Mouse (Mus musculus): ENCODE measurements around the gene Dnajc5. TPM values are rescaled to one million over a fixed set of nuclear protein-coding genes. Genes with fewer than 3 reads are reported as not detected.

The Dnajc5 gene
- polyA plus RNA-seq, 1 experiment from 2014 or later = 26.4 TPM

DNA sequence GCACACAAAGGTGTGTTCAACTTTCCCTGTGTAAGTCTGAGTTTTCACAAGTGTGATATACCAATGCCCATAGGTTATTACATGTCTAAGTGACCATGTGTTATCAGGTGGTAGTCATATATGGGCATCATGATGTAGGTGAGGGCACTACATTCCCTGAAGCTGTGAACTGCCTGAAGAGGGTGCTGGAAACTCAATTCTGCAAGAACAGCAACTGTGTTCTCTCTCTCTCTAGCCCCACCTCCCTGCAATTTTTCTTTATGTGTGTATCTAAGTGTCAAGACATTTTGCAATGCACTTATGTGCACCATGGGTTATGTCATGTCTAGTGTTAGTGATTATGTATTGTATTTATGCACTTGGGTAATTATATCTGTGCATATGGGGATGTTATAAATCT lies 73.7 kb downstream of the Dnajc5 start:
- Histone ChIP-seq H3K36me3 (ENCODE audit: control insufficient read depth, insufficient read depth) (peaks cover 5% of the 10 kb centered on the region; the same call in 1 of the 2 replicates), H3K9ac (ENCODE audit: low read depth, low read length) (no peak overlapping the region), H3K27me3 (ENCODE audit: control insufficient read depth, insufficient read depth, low read depth, low read length) (peaks cover 11% of the 10 kb centered on the region), H3K4me1 (ENCODE audit: control insufficient read depth, low read depth, low read length) (peaks cover 40% of the 10 kb centered on the region), H3K4me2 (ENCODE audit: low read depth, low read length) (no peak overlapping the region), H3K9me3 (replicated peaks; ENCODE audit: control insufficient read depth, low read length) (no peaks in the 10 kb centered on the region), H3K27ac (ENCODE audit: low read length) (no peak overlapping the region), H3K4me3 (ENCODE audit: low read depth, low read length) (no peak overlapping the region)
- no peak for ATAC-seq (ENCODE audit: low read depth)

- ATAC-seq (ENCODE audit: low read depth) = no peak
- Histone ChIP-seq H3K9ac (ENCODE audit: low read depth, low read length) (no peak overlapping the region), H3K27ac (ENCODE audit: low read length) (no peak overlapping the region), H3K9me3 (replicated peaks; ENCODE audit: control insufficient read depth, low read length) (no peaks in the 10 kb centered on the region), H3K36me3 (ENCODE audit: control insufficient read depth, insufficient read depth) (no peaks in the 10 kb centered on the region), H3K4me3 (ENCODE audit: low read depth, low read length) (no peak overlapping the region), H3K27me3 (ENCODE audit: control insufficient read depth, insufficient read depth, low read depth, low read length) (peaks cover 19% of the 10 kb centered on the region), H3K4me1 (ENCODE audit: control insufficient read depth, low read depth, low read length) (peaks cover 43% of the 10 kb centered on the region), H3K4me2 (ENCODE audit: low read depth, low read length) (no peak overlapping the region)
- WGBS (ENCODE audit: insufficient replicate concordance) = 51% methylated on average over 4 of the region's 4 CpGs
Measured at GRCm38 (mm10) chr2:181594946-181595696, 74.8 kb downstream of the Dnajc5 start.

DNA sequence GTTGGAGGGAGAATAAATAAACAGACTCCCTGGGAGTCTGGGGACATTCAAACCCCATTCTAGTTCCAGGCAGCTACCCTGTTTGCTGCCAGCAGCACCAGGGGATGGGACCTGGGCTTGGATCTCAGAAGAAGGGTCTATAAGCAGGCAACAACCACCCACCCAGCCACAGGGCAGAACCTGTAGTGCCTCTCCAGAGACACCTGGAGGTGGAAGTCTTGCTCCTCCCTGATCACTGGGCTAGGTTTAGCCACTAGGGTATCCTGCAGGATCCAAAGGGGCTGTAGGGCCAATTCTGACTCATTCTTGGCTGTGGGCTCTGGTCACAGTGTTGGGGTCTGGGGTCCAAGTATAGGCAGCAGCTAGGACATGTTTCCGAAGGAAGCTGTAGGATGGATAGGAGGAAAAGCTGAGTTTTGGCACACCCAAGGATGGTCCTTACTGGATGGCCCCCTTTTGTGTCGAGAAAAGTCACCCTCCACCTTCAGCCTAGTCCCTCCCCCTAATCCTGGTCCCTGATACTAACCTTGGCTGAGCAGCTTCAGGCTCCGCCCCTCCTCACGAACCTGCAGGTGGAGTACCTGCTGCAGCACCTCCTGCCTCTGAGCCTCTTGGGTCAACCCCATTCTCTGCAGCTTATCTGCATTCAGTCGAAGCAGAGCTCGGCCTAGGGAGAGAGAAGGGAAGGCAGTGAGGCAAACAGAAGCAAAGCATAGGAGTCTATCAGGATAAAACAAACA lies 76.1 kb downstream of the Dnajc5 start:
- Histone ChIP-seq H3K4me2 (ENCODE audit: low read depth, low read length) (no peak overlapping the region), H3K27me3 (ENCODE audit: control insufficient read depth, insufficient read depth, low read depth, low read length) (peaks cover 19% of the 10 kb centered on the region), H3K36me3 (ENCODE audit: control insufficient read depth, insufficient read depth) (no peaks in the 10 kb centered on the region), H3K9ac (ENCODE audit: low read depth, low read length) (no peak overlapping the region), H3K27ac (ENCODE audit: low read length) (no peak overlapping the region), H3K4me1 (ENCODE audit: control insufficient read depth, low read depth, low read length) (peaks cover 37% of the 10 kb centered on the region), H3K9me3 (replicated peaks; ENCODE audit: control insufficient read depth, low read length) (no peaks in the 10 kb centered on the region), H3K4me3 (ENCODE audit: low read depth, low read length) (no peak overlapping the region)
- ATAC-seq (ENCODE audit: low read depth) = no peak
- WGBS (ENCODE audit: insufficient replicate concordance) = 57% methylated on average over 6 of the region's 6 CpGs

- Histone ChIP-seq H3K4me3 (ENCODE audit: low read depth, low read length) (no peak overlapping the region), H3K9ac (ENCODE audit: low read depth, low read length) (no peak overlapping the region), H3K9me3 (replicated peaks; ENCODE audit: control insufficient read depth, low read length) (no peaks in the 10 kb centered on the region), H3K4me1 (ENCODE audit: control insufficient read depth, low read depth, low read length) (peaks cover 36% of the 10 kb centered on the region), H3K27ac (ENCODE audit: low read length) (no peak overlapping the region), H3K4me2 (ENCODE audit: low read depth, low read length) (no peak overlapping the region), H3K36me3 (ENCODE audit: control insufficient read depth, insufficient read depth) (no peaks in the 10 kb centered on the region), H3K27me3 (ENCODE audit: control insufficient read depth, insufficient read depth, low read depth, low read length) (peaks cover 19% of the 10 kb centered on the region)
- ATAC-seq (ENCODE audit: low read depth) = no peak
- 42% methylated on average over 7 of the region's 7 CpGs for WGBS (ENCODE audit: insufficient replicate concordance)
Measured at GRCm38 (mm10) chr2:181597378-181598061, 77.2 kb downstream of the Dnajc5 start.

- 1% methylated on average over 71 of the region's 71 CpGs for WGBS (ENCODE audit: insufficient replicate concordance)
- H3K27ac ChIP-seq (ENCODE audit: low read length) = peak within 1 kb of the TSS; percentile 33
- 0 out of 2 replicates have a peak, but pooled peaks have one; percentile 7 for ATAC-seq (ENCODE audit: low read depth)
- peak within 1 kb of the TSS; percentile 88 for H3K4me2 ChIP-seq (ENCODE audit: low read depth, low read length)
- peak within 1 kb of the TSS; percentile 72 for H3K9ac ChIP-seq (ENCODE audit: low read depth, low read length)
- H3K4me1 ChIP-seq (ENCODE audit: control insufficient read depth, low read depth, low read length) = peaks cover 32% of the 10 kb centered on the region
- H3K27me3 ChIP-seq (ENCODE audit: control insufficient read depth, insufficient read depth, low read depth, low read length) = peaks cover 19% of the 10 kb centered on the region
- no peaks in the 10 kb centered on the region for H3K9me3 ChIP-seq (replicated peaks; ENCODE audit: control insufficient read depth, low read length)
- H3K36me3 ChIP-seq (ENCODE audit: control insufficient read depth, insufficient read depth) = no peaks in the 10 kb centered on the region
- H3K4me3 ChIP-seq (ENCODE audit: low read depth, low read length) = peak within 1 kb of the TSS; percentile 71
Measured at GRCm38 (mm10) chr2:181598454-181599351, 78.4 kb downstream of the Dnajc5 start, which contains the start of gene Samd10. Gene Samd10 (minus strand): TSS chr2:181599212.

DNA sequence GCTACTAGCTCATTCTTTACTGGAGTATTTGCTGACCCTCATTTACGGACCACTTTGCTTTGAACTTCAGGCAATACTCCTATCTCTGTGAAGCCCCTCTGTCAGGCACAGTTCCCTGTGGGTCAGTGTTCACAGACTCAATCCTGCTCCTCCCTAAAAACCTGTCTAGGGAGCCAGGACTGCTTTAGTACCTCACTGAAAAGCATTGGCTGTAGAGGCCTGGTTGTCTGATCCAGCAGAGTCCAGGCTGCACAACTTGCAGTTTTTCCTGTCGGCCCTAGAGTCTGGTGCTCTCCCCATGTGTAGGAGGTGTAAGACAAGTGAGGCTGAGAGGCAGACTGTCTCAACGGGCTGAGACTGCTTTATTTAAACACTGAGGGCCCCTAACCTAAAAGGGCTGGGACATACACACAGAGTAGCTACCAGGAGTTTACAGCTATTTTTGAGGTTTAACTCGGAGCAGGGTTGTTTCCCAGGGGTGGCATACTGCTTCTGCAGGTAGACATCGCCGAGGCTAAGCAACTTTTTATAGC lies 80.0 kb downstream of the Dnajc5 start:
- peak overlapping the region; percentile 67 for H3K4me3 ChIP-seq (ENCODE audit: low read depth, low read length)
- peak overlapping the region; percentile 89 for H3K4me2 ChIP-seq (ENCODE audit: low read depth, low read length)
- H3K36me3 ChIP-seq (ENCODE audit: control insufficient read depth, insufficient read depth) = no peaks in the 10 kb centered on the region
- peaks cover 32% of the 10 kb centered on the region for H3K4me1 ChIP-seq (ENCODE audit: control insufficient read depth, low read depth, low read length)
- 65% methylated on average over 6 of the region's 6 CpGs for WGBS (ENCODE audit: insufficient replicate concordance)
- no peak for ATAC-seq (ENCODE audit: low read depth)
- no peaks in the 10 kb centered on the region for H3K9me3 ChIP-seq (replicated peaks; ENCODE audit: control insufficient read depth, low read length)
- peak overlapping the region; percentile 61; the same call in 1 of the 2 replicates for H3K27ac ChIP-seq (ENCODE audit: low read length)
- H3K27me3 ChIP-seq (ENCODE audit: control insufficient read depth, insufficient read depth, low read depth, low read length) = peaks cover 19% of the 10 kb centered on the region
- H3K9ac ChIP-seq (ENCODE audit: low read depth, low read length) = peak overlapping the region; percentile 73; the same call in 1 of the 2 replicates

- H3K4me1 ChIP-seq (ENCODE audit: control insufficient read depth, low read depth, low read length) = peaks cover 32% of the 10 kb centered on the region
- peak; percentile 97 for ATAC-seq (ENCODE audit: low read depth)
- peak overlapping the region; percentile 67 for H3K4me3 ChIP-seq (ENCODE audit: low read depth, low read length)
- H3K9ac ChIP-seq (ENCODE audit: low read depth, low read length) = peak overlapping the region; percentile 73
- no peaks in the 10 kb centered on the region for H3K36me3 ChIP-seq (ENCODE audit: control insufficient read depth, insufficient read depth)
- no peaks in the 10 kb centered on the region for H3K9me3 ChIP-seq (replicated peaks; ENCODE audit: control insufficient read depth, low read length)
- H3K27me3 ChIP-seq (ENCODE audit: control insufficient read depth, insufficient read depth, low read depth, low read length) = peaks cover 19% of the 10 kb centered on the region
- 1% methylated on average over 57 of the region's 57 CpGs for WGBS (ENCODE audit: insufficient replicate concordance)
- H3K27ac ChIP-seq (ENCODE audit: low read length) = peak overlapping the region; percentile 61
- H3K4me2 ChIP-seq (ENCODE audit: low read depth, low read length) = peak overlapping the region; percentile 89
Measured at GRCm38 (mm10) chr2:181600828-181601750, 80.8 kb downstream of the Dnajc5 start.

All from liver, embryonic 16.5 days (tissue).